Mouse (Mus musculus) liver, postnatal 0 days (tissue): ENCODE measurements at regions not wholly inside any gene's neighbourhood (a gene's known extent, or its start where the extent isn't known, plus 50 kb on each side); places are given as distances from the start of the nearest gene placed in this dataset.

ENCODE experiments used
- ATAC-seq: fragments of 200-750 bp; cut with Nextera tagmentation; 2 replicates; pipeline ENCODE4 v1.8.0; 2017; ENCODE audit warnings: mild to moderate bottlenecking, moderate library complexity
- DNase-seq: peaks from one replicate; pipeline ENCODE4 v3.0.0-alpha.2; 2016
- H3K27ac ChIP-seq: fragments of 300-500 bp; sonication (generic); 2 replicates; pipeline ENCODE4 v1.5.1; 2014; ENCODE audit warnings: antibody characterized with exemption, moderate library complexity, mild to moderate bottlenecking, low read depth
- H3K27me3 ChIP-seq: fragments of 300-500 bp; sonication (generic); 2 replicates; pipeline ENCODE4 v1.6.1; 2014; ENCODE audit warnings: low read length, control low read depth, mixed read lengths; ENCODE audit not compliant: insufficient read depth
- H3K36me3 ChIP-seq: fragments of 300-500 bp; sonication (generic); replicated peaks from 2 replicates; pipeline ENCODE4 v1.6.1; 2014; ENCODE audit warnings: mild to moderate bottlenecking, control low read depth, low read length, moderate library complexity, mixed read lengths; ENCODE audit not compliant: insufficient read depth
- H3K4me1 ChIP-seq: fragments of 300-500 bp; sonication (generic); 2 replicates; pipeline ENCODE4 v1.6.1; 2014; ENCODE audit warnings: antibody characterized with exemption, mild to moderate bottlenecking, control low read depth; ENCODE audit not compliant: insufficient read depth
- H3K4me2 ChIP-seq: fragments of 300-500 bp; sonication (generic); 2 replicates; pipeline ENCODE4 v1.6.1; 2014; ENCODE audit warnings: low read depth, mild to moderate bottlenecking, low read length, moderate library complexity, mixed read lengths
- H3K4me3 ChIP-seq: fragments of 300-500 bp; sonication (generic); 2 replicates; pipeline ENCODE4 v1.5.1; 2014; ENCODE audit warnings: low read depth, low read length
- H3K9ac ChIP-seq: fragments of 300-500 bp; sonication (generic); replicated peaks from 2 replicates; pipeline ENCODE4 v1.6.1; 2014; ENCODE audit warnings: mild to moderate bottlenecking, moderate library complexity
- H3K9me3 ChIP-seq: fragments of 300-500 bp; sonication (generic); 2 replicates; pipeline ENCODE4 v1.6.1; 2016; ENCODE audit warnings: mild to moderate bottlenecking, control low read depth, low read length, mixed read lengths
- CTCF ChIP-seq: sonication (generic); IDR thresholded peaks from 2 replicates; pipeline ENCODE4 v1.5.1; 2016; ENCODE audit warnings: antibody characterized with exemption, low read depth
- EP300 ChIP-seq: IDR thresholded peaks from 2 replicates; pipeline ENCODE4 v1.6.1; 2016; ENCODE audit warnings: antibody characterized with exemption, low read depth, mild to moderate bottlenecking
- WGBS: fragments of 180-500 bp; shearing (Covaris S2); extraction: QIAGEN DNeasy Blood & Tissue Kit; methylation state at CpG from one replicate; pipeline ENCODE4 v1.1.7; 2014; ENCODE audit not compliant: insufficient replicate concordance; 5-methylcytosine and 5-hydroxymethylcytosine counted together

GRCm38 (mm10) chr1:47854372-47854771 lies 961.7 kb upstream of the Slc39a10 start:
- no peaks in the 10 kb centered on the region for H3K9me3 ChIP-seq
- no peak for ATAC-seq
- DNase-seq, result no peak
- H3K4me2 ChIP-seq, result no peak overlapping the region
- no peaks in the 10 kb centered on the region for H3K4me1 ChIP-seq
- TF ChIP-seq EP300, result no peak
- TF ChIP-seq CTCF, result no peak
- no peaks in the 10 kb centered on the region for H3K27me3 ChIP-seq
- no peak overlapping the region for H3K9ac ChIP-seq
- H3K4me3 ChIP-seq, result no peak overlapping the region
- WGBS, result 80% methylated on average over 3 of the region's 3 CpGs
- H3K36me3 ChIP-seq, result no peaks in the 10 kb centered on the region
- H3K27ac ChIP-seq, result no peak overlapping the region

GRCm38 (mm10) chr1:47853911-47854310 lies 961.3 kb upstream of the Slc39a10 start:
- 62% methylated on average over 4 of the region's 4 CpGs for WGBS

GRCm38 (mm10) chr1:47840811-47841210 lies 948.2 kb upstream of the Slc39a10 start:
- no peak overlapping the region for H3K9ac ChIP-seq
- ATAC-seq (no peak), DNase-seq (no peak)
- H3K36me3 ChIP-seq, result no peaks in the 10 kb centered on the region
- no peak overlapping the region for H3K4me3 ChIP-seq
- no peaks in the 10 kb centered on the region for H3K27me3 ChIP-seq
- WGBS, result 47% methylated on average over 2 of the region's 2 CpGs
- H3K4me2 ChIP-seq, result no peak overlapping the region
- no peaks in the 10 kb centered on the region for H3K4me1 ChIP-seq
- no peaks in the 10 kb centered on the region for H3K9me3 ChIP-seq
- H3K27ac ChIP-seq, result no peak overlapping the region
- no peak for TF ChIP-seq CTCF
- TF ChIP-seq EP300, result no peak

More at GRCm38 (mm10) chr1:47853911-47854310, 961.3 kb upstream of the Slc39a10 start:
- Histone ChIP-seq H3K4me2 (no peak overlapping the region), H3K27ac (no peak overlapping the region), H3K4me3 (no peak overlapping the region), H3K9me3 (no peaks in the 10 kb centered on the region), H3K36me3 (no peaks in the 10 kb centered on the region), H3K27me3 (no peaks in the 10 kb centered on the region), H3K4me1 (no peaks in the 10 kb centered on the region), H3K9ac (no peak overlapping the region)
- no peak for TF ChIP-seq CTCF
- ATAC-seq (no peak), DNase-seq (no peak)

- Histone ChIP-seq H3K4me1 (no peaks in the 10 kb centered on the region), H3K36me3 (no peaks in the 10 kb centered on the region), H3K4me3 (no peak overlapping the region), H3K9ac (no peak overlapping the region), H3K27me3 (no peaks in the 10 kb centered on the region), H3K4me2 (no peak overlapping the region), H3K9me3 (no peaks in the 10 kb centered on the region), H3K27ac (no peak overlapping the region)
- no peak for DNase-seq
- TF ChIP-seq CTCF (no peak), EP300 (no peak)
- ATAC-seq, result no peak
These were observed 941.4 kb upstream of the Slc39a10 start for GRCm38 (mm10) chr1:47834072-47834471.

GRCm38 (mm10) chr1:47827206-47827605 lies 934.6 kb upstream of the Slc39a10 start:
- WGBS, result 77% methylated on average over 6 of the region's 6 CpGs
- no peaks in the 10 kb centered on the region for H3K4me1 ChIP-seq

GRCm38 (mm10) chr1:47809508-47809907 lies 916.9 kb upstream of the Slc39a10 start:
- Histone ChIP-seq H3K27ac (no peak overlapping the region), H3K4me2 (no peak overlapping the region), H3K4me3 (no peak overlapping the region), H3K36me3 (no peaks in the 10 kb centered on the region), H3K27me3 (no peaks in the 10 kb centered on the region), H3K9ac (no peak overlapping the region), H3K9me3 (no peaks in the 10 kb centered on the region), H3K4me1 (no peaks in the 10 kb centered on the region)
- WGBS, result 34% methylated on average over 7 of the region's 7 CpGs
- no peak for DNase-seq
- TF ChIP-seq EP300 (no peak), CTCF (peak; percentile 49)
- no peak for ATAC-seq

More at GRCm38 (mm10) chr1:47827206-47827605, 934.6 kb upstream of the Slc39a10 start:
- ATAC-seq (no peak), DNase-seq (no peak)
- Histone ChIP-seq H3K27me3 (no peaks in the 10 kb centered on the region), H3K9ac (no peak overlapping the region), H3K4me3 (no peak overlapping the region), H3K36me3 (no peaks in the 10 kb centered on the region), H3K9me3 (no peaks in the 10 kb centered on the region), H3K4me2 (no peak overlapping the region), H3K27ac (no peak overlapping the region)
- TF ChIP-seq CTCF, result no peak
- no peak for TF ChIP-seq EP300

GRCm38 (mm10) chr1:47794763-47795162 lies 902.1 kb upstream of the Slc39a10 start:
- no peak for DNase-seq
- H3K4me1 ChIP-seq, result no peaks in the 10 kb centered on the region
- no peak for ATAC-seq
- WGBS, result 50% methylated on average over 3 of the region's 3 CpGs
- H3K9ac ChIP-seq, result no peak overlapping the region
- H3K9me3 ChIP-seq, result no peaks in the 10 kb centered on the region
- TF ChIP-seq EP300, result no peak
- TF ChIP-seq CTCF, result no peak
- H3K4me2 ChIP-seq, result no peak overlapping the region
- no peaks in the 10 kb centered on the region for H3K36me3 ChIP-seq
- no peak overlapping the region for H3K27ac ChIP-seq
- H3K4me3 ChIP-seq, result no peak overlapping the region
- no peaks in the 10 kb centered on the region for H3K27me3 ChIP-seq
